Mouse (Mus musculus) gastrocnemius, postnatal 10 days (tissue): ENCODE data around the gene Slc6a8. TPM values are rescaled to one million over a fixed set of nuclear protein-coding genes. Genes with fewer than 3 reads are reported as not detected.
A peak's percentile ranks its signal among the peaks of the same experiment; 100 is the strongest.

ENCODE experiments used
- DNase-seq: peaks from one replicate; pipeline ENCODE4 v3.0.0; 2021; ENCODE audit warnings: mixed read lengths
- total RNA-seq, 2 experiments: library from RNA; stranded (reverse); gene quantifications; 2 replicates each; pipeline ENCODE4 v1.2.3; 2021

Gene Slc6a8
- total RNA-seq, 2 experiments from 2014 or later, result 48.5 to 50.7 TPM

DNA sequence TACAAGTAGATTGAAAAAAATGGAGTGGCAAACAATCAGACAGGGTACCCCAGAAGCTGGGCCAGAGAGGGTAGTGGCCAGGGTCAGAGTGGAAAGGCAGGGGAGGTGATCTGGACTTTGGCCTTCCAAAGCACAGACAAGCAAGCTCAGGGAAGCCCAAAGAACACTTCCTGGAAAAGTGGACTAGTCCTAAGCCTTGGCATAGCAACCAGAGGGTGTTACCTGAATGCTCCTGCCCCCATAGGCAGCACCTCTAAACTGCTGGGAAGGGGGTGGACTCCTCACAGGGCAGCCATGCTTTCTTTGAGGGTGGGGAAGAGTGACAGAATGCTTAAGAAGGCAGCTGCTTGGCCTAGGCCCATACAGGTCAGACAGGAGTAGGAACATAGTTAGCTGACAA is 12.0 kb downstream of the Slc6a8 start:
- DNase-seq, result no peak

DNA sequence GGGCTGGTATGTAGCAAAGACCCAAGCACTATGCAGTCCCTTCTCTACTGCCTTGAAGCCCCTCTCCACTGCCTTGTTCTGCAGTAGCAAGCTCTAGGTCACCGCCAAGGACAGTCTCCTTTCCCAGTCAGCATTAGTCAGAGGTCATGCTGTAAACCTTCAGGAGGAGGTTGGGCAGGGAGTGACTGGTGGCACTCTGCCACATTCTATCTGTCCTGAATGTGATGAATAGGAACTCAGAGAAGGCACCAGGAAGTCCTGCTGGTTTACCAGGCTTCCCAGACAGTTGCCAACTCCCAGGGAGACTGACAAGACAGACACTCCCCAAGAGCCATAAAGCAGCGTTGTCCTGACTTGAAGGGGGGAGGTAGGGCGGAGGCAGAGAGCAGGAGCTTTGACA is 12.7 kb downstream of the Slc6a8 start:
- no peak for DNase-seq

DNA sequence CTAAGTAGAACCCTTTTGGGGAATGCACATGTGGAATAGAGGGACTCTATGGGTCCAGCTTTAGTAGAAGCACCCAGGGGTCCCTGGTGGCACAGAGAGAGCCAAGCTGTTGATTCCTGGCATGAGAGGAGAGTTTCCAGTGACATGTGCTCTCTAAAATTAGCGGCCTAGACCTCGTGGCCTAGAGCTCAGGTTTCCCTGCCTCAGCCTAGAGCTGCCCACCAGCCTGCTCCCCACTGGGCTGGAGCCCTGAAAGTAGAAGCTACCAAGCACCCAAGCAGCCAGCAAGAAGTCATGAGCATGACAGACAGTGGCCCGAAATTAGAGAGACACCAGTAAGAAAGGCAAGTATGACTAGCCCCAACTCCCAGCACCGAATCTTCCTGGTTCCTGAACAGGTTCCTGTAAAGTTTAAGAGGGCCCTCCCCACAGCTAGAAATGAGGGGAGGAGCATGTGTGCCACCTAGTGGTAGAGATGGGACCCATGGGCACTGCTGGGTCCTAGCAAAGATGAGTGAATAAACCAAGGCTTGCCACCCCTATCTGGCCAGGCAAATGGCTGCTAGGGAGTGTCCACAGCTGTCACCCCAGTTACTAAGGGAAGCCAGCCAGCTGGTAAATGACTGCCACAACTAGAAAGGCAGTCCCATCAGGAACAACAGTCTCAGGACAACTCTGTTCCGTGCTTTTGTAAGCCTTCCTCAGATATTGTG is 18.1 kb downstream of the Slc6a8 start:
- DNase-seq, result peak; percentile 41

DNA sequence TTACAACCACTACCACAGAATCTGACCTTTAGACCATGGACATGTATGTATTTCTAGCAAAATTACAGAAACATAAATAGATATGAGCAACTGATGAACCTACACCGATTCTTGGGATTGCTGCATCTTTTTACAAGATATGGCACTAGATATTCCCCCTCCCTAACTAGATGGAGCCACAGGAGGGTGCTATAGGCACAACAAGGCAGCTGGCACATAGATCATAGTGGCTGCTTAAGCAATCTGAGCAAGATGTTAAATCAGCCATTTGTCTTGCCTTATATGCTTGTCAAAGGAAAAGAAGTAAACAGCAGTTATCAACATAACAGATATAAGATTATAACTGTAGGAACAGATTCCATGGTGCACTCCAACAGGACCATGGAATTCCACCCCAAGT is 27.5 kb downstream of the Slc6a8 start:
- DNase-seq, result no peak

DNA sequence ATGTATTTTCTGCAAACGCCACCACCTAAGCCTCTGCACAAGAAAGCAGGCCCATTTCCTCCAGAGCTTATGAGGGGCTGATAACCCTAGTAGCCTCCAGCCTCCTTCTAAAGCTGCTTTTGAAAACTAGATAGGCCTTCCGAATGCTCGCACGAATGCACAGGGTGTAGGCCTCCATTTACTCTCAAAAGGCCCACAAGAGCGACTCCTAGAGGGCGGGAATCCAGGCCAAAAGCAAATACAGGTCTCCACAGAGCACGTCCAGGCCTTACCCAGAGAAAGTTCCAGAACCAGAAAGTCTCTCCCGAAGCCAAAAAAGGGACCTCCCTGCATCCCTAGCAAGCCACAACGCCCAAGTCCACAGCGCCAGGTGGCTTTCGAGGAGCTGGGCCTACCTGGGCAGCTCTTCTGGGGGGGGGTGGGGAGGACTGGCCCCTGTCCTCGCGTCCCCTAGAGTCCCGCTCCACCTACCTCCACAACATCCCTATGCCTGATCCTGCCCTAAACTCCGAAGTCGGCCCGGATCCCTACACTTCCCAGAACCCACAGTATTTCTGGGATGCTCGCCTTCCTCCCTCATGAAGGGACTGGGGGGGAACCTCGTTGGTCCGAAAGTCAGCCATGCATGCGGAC is 42.6 kb downstream of the Slc6a8 start:
- DNase-seq, result peak; percentile 21

DNA sequence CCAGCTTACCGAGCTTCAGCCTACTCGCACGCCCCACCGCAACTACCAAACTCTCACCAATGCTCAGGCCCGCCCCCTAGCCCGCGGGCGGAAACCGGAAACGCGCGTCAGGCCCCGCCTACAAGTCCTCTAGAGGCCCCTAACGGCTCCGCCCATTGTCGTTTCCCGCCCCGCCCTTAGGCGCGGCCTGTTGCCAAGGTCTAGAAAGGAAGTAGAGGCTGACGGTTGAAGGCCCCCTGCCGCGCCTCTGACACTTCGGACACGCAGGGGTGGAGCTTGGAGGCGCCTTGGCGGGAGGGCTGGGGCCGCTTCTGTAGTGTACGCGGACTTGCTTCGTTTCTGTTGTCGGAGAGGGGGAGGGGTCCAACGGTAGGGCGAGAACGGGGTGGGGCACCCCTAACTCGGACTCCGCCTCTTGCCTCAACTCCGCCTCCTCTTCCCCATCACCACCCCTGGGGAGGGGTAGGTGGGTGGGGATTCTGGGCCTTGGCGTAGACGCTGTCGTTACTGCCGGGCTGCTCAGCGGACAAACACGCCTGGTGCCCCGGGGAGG is 43.2 kb downstream of the Slc6a8 start, which contains the start of the genes Bcap31 and Abcd1:
Gene Bcap31 (minus strand): TSS at position 67 of the 553 bp plus-strand sequence.
Gene Abcd1 (plus strand): TSS at position 489 of the 553 bp plus-strand sequence.
- peak; percentile 90 for DNase-seq

DNA sequence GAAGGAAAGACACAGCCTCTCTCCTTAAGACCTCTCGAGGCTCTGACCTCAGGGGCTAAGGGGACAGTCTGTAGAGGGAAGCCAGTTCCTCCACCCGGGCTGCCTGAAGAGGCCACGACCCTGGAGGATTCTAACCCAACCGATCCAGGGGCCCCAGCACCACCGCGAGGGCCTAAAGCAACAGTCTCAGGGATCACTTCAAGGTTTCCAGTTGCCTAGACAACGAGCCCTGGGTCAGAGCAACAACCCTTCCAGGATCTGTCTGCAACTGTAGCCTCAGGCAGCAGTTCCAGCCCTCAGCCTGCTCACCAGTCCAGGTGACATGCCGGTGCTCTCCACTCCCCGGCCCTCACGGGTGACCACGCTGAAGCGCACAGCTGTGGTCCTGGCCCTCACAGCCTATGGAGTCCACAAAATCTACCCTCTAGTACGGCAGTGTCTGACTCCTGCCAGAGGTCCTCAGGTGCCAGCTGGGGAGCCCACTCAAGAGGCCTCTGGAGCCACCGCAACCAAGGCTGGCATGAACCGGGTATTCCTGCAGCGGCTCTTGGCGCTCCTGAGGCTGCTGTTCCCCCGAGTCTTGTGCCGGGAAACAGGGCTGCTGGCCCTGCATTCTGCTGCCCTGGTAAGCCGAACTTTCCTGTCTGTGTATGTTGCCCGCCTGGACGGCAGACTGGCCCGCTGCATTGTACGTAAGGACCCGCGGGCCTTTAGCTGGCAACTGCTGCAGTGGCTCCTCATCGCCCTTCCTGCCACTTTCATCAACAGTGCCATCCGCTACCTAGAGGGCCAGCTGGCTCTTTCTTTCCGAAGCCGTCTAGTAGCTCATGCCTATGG is 44.0 kb downstream of the Slc6a8 start:
- peak; percentile 5 for DNase-seq

DNA sequence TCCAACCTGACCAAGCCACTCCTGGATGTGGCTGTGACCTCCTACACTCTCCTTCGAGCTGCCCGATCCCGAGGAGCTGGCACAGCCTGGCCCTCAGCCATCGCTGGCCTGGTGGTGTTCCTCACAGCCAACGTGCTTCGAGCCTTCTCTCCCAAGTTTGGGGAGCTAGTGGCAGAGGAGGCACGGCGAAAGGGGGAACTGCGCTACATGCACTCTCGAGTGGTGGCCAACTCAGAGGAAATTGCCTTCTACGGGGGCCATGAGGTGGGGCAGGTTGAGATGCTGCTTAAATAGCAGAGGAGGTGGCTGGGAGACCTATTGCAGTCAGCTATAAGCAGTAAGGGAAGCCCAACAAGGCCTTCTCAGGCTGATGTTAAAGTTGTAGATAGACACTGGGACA is 44.7 kb downstream of the Slc6a8 start:
- peak; percentile 15 for DNase-seq

DNA sequence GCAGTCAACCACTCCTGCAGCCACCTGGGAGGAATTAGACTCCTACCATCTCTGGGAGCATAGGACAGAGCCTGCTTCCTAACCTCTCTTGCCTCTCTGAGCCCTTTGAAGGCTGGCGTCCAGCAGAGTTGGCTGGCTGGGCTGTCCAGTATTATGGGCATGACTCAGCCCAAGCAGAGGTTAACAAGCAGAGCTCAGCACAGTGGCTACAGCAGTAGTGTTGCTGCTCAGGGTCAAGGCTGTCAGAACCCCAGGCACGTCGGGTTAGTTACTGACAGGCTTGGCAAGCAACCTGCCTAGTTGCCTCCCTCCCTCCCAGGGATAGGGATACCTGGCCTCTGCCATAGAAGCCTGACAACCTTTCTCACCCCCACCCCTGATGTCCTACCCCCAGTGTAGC is 45.3 kb downstream of the Slc6a8 start:
- DNase-seq, result peak; percentile 30

DNA sequence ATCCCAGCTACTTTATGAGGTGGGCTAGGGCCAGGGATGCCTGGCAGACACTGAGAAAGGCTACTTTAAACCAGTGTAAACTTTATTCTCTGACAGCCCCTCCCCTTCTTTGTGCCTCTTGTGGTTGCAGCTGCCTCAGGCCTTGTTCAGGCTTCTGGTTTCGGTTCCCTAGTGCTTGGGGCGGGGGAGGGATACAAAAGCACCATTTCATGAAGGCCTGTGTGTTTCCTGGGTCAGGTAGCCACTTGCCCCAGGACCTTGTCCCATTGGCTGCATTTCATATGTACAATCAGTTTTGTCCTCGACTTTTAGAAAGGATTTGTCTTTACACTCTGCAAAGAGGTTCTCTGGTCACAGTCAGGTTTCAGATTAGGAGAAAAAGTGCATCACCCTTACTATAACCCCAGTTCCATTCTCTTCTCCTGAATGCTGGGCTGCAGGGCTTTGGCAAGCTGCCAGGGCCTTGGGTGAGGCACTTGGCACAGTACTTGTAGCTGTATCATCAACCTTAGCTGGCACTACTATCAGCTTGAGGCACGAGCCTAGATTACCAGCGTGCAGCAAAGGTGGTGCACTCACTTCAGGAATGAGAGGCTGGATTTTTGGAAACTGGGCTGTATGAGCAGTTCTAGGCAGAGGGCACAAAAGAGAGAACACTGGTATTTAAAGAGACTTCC is 45.9 kb downstream of the Slc6a8 start:
- peak; percentile 38 for DNase-seq

DNA sequence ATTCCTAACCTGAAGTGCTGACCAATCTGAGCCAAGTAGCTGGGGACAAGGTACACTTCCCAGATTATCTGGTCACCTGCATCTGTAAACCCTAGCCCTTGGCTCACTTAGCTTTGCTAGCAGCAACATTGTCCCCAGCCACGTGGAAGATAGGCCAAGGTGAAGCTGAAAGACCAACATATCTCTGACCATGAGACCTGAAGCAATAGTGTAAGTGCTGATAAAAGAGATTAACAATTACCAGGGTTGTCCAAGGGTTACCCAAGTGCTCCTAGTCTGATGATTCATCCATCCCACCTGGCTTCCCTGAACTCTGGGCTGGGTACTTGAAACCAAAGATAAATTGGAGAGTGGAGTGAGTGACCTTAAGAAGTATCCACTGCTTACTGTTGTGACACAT is 58.0 kb downstream of the Slc6a8 start:
- DNase-seq, result no peak

Other genes starting within 250 kb of the Slc6a8 start
- gene Trex2, start 237.8 kb upstream of the Slc6a8 start, total RNA-seq, result not detected
- 10 to 100 TPM; 21.2 to 25.1 TPM for gene Haus7, start 214.1 kb upstream of the Slc6a8 start, total RNA-seq
- gene Bgn, start 189.5 kb upstream of the Slc6a8 start, total RNA-seq, result 100 to 1,000 TPM; 303 to 408 TPM
- 1 to 10 TPM; 7.8 to 8.4 TPM for gene Atp2b3, start 170.1 kb upstream of the Slc6a8 start, total RNA-seq
- under 1 TPM; 0.09 to 0.11 TPM for gene Dusp9, start 33.7 kb upstream of the Slc6a8 start, total RNA-seq
- 10 to 100 TPM; 13.1 to 15.1 TPM for gene Pnck, start 13.0 kb upstream of the Slc6a8 start, total RNA-seq
- 10 to 100 TPM; 75.2 to 80.4 TPM for gene Bcap31, start 43.0 kb downstream of the Slc6a8 start, total RNA-seq
- 10 to 100 TPM; 21.8 to 24.7 TPM for gene Abcd1, start 43.4 kb downstream of the Slc6a8 start, total RNA-seq
- gene Plxnb3, start 83.9 kb downstream of the Slc6a8 start, total RNA-seq, result 1 to 10 TPM; 1.7 to 2.2 TPM
- gene Srpk3, start 101.3 kb downstream of the Slc6a8 start, total RNA-seq, result 100 to 1,000 TPM in 1 of 2 experiments, 10 to 100 TPM in 1; 88.6 to 116 TPM
- gene Idh3g, start 113.7 kb downstream of the Slc6a8 start, total RNA-seq, result 100 to 1,000 TPM; 272 to 320 TPM
- gene Ssr4, start 113.9 kb downstream of the Slc6a8 start, total RNA-seq, result 100 to 1,000 TPM; 106 to 110 TPM
- gene Pdzd4, start 151.8 kb downstream of the Slc6a8 start, total RNA-seq, result 1 to 10 TPM; 2.6 to 3.7 TPM
- not detected for gene Avpr2, start 219.0 kb downstream of the Slc6a8 start, total RNA-seq
- 1 to 10 TPM; 1.9 to 2.9 TPM for gene L1cam, start 223.0 kb downstream of the Slc6a8 start, total RNA-seq
- gene Arhgap4, start 248.7 kb downstream of the Slc6a8 start, total RNA-seq, result 1 to 10 TPM in 1 of 2 experiments, under 1 TPM in 1; 0.85 to 2.0 TPM
- gene Naa10, start 248.8 kb downstream of the Slc6a8 start, total RNA-seq, result 10 to 100 TPM; 68.7 to 73.5 TPM